Mouse (Mus musculus): Measurements from ENCODE around the gene Gm49354. TPM values are rescaled to one million over a fixed set of nuclear protein-coding genes. Genes with fewer than 3 reads are reported as not detected.
"Not testable (repeated sequence)": the region's sequence is repeated elsewhere in the genome, so short reads cannot be mapped to it uniquely, and the experiment has no call there.

The Gm49354 gene
- total RNA-seq (2021): not detected
- long read RNA-seq, experiment 1, partial matches to known transcripts: 0 of 2 reads
- long read RNA-seq, experiment 1, other reads (novel, unspliced or antisense): 2 of 2 reads
- long read RNA-seq, experiment 2, partial matches to known transcripts: 0 of 2 reads
- long read RNA-seq, experiment 2, other reads (novel, unspliced or antisense): 2 of 2 reads

- DNase-seq (ENCODE audit: low spot score in 2 of 2): no peak
Measured at GRCm38 (mm10) chr13:59782145-59782544, at the start of gene Gm49354. Gene Gm49354 (minus strand): TSS chr13:59782245.

DNA sequence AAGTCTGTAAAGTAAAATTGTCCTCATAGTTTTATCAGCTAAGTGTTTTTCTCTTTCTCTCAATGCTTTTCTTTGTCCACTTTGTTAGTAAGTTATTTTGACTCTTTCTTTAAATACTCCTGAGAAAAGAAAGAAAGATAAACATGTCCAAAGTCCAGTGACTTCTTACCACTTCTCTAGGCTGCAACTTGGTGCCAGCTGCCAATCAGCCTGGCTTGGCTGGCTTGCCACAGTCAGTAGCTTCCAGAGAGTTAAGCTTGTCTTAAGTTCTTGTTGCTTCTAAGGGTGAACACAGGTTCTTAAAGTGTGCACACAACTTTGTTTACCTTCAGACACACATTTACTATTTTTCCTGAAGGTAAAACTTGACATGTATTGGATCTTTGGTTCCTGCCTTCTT is 43.9 kb upstream of the Gm49354 start:
- no peak for DNase-seq (ENCODE audit: low spot score in 2 of 2)

DNA sequence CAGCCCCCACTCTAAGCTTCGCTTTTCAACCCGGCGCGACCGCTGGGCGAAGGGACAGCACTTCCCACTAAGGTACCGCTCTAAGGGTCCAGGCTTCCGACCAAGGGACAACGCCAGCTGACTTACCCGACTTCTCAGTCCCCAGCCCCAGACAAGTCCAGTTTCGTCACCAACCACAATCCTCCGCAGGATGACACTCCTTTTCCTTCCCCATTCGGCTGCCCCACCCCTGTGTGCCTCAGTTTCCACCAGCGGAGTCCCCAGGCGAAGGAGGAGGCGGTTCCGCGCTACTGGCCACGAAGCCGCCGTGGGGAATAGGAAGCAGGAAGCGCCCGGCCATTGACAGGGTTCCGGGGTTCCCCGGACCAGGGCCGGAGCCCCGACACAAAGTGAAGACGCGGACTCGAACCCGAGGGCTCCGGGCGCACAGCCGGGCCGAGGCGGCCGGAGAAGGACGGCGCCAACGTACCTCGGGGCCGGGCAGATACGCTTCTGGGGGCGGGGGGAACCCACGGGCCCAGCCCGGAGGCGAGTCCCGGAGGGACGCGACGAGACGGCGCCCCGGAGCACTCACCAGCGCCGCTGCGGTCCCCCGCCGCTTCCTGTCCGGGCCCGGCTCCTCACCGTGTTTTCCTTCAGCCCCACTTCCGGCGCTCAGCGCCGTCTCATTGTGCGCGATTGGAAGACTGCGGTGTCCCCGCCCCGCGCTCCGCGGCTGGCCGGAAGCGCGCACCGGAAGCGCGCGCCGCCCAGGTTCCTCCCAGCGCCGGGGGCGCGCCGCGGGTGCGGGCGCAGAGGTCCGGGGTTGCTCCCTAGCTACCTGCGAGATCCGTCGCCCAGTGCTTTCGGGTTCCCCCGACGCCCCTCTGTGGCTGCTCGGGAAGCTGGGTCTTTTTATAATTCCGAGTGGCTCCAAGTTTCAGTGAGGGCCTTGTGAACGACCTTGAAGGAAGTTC is 40.7 kb upstream of the Gm49354 start, which contains the start of gene Tut7:
TSS of gene Tut7 (minus strand) at position 641 of the 956 bp plus-strand sequence.
- DNase-seq (ENCODE audit: low spot score in 2 of 2): peak; percentile 89 to 94

DNA sequence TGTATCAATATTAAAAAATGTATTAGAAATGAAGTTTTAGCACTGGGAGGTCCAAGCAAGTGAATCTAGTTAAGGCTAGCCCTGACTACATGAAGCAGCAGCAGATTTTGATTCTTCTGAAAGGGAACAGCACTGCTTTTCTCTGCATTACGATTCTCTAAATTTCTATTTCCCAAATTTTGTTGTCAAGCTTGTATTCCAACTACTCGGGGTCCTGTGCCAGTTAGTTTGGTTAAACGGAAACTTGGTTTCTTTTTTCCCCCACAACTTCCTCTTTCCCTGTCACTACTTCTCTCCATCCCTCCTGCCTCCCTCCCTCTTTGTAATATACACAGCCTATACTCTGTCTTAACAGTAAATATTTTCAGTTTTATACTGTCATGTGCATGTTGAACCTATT is 38.8 kb upstream of the Gm49354 start:
- no peak for DNase-seq (ENCODE audit: low spot score in 2 of 2)

DNA sequence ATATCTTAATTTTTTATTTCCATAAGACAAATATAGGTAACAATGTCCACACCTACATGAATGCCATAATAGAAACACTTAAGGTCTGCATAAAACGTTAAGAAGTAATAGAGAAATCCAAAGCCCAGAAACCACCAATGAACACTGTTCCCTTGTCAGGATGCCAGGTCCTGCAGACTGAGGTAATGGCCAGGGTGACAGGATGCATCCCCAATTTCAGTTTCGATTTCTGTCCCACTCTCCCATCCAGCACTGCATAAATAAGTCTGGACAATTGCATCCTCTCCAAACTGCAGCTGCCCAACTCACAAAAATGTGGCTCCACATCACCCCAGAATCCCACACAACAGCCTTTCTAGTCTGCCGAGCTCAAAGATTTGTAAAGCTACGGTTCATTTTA is 38.1 kb upstream of the Gm49354 start:
- DNase-seq (ENCODE audit: low spot score in 2 of 2): no peak

GRCm38 (mm10) chr13:59817352-59817751 is 35.3 kb upstream of the Gm49354 start:
- no peak for DNase-seq (ENCODE audit: low spot score in 2 of 2)

- no peak for DNase-seq (ENCODE audit: low spot score in 2 of 2)
Measured at GRCm38 (mm10) chr13:59814109-59814591, 32.1 kb upstream of the Gm49354 start.

GRCm38 (mm10) chr13:59811581-59811980 is 29.5 kb upstream of the Gm49354 start:
- no peak for DNase-seq (ENCODE audit: low spot score in 2 of 2)

DNA sequence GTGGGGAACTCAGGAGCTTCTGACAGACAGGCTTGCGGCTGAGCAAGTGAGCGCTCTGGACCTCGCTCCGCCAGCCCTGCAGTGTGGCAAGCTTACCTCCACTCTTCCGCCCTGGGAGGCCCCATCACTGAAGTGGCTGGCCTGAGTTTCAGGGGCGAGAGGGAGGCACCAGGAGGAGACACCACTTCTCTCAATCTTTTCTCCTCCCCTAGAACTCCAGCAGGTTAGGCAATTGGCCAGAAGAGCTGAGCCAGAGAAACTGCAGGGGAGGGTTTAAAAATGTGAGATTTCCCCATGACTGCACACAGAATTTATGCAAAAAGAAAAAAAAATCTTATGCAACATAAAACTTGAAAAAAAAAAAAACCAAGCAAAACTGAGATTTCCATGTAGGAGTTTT is 19.0 kb upstream of the Gm49354 start:
- DNase-seq (ENCODE audit: low spot score in 2 of 2): no peak

- DNase-seq (ENCODE audit: low spot score in 2 of 2): no peak
Measured at GRCm38 (mm10) chr13:59800077-59800476, 18.0 kb upstream of the Gm49354 start.

GRCm38 (mm10) chr13:59798306-59798705 is 16.3 kb upstream of the Gm49354 start:
- no peak for DNase-seq (ENCODE audit: low spot score in 2 of 2)

- DNase-seq (ENCODE audit: low spot score in 2 of 2): no peak
Measured at GRCm38 (mm10) chr13:59796466-59796848, 14.4 kb upstream of the Gm49354 start.

GRCm38 (mm10) chr13:59795807-59796465 is 13.9 kb upstream of the Gm49354 start:
- DNase-seq (ENCODE audit: low spot score in 2 of 2): no peak

DNA sequence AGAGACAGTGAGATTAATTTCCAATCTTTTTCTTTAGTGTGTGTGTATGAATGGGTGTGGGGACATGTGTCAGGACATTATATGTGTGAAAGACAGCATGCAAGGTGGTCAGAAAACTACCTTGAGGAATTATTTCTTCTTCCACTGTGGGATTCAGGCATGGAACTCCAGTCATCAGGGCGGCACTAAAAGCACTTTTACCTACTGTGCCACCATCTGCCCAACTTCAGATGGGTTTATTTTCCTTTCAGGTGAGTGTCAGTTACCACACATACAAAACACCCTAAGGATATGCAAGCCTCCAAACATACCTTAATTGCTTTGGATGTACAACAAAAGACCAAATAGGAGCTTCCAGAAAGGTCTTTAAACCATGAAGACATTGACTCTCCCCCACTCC is 12.7 kb upstream of the Gm49354 start:
- no peak for DNase-seq (ENCODE audit: low spot score in 2 of 2)

DNA sequence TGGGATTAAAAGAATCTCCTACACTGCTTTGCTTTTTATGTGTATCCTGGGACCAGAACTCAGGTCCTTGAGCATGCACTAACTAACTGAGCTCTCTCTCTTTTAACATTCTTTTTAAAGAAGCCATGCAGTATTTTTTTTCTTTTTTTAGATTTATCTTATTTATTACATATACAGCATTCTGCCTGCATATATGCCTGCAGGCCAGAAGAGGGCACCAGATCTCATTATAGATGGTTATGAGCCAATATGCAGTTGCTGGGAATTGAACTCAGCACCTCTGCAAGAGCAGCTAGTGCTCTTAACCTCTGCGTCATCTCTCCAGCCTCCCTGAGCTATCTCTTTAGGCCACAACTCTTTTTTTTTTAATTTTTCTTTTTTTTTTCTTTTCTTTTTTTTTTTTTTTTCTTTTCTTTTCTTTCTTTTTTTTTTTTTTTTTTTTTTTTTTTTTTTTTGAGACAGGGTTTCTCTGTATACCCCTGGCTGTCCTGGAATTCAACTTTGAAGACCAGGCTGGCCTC is 2.2 kb downstream of the Gm49354 start:
- DNase-seq (ENCODE audit: low spot score in 2 of 2): not testable (repeated sequence)

GRCm38 (mm10) chr13:59779213-59779612 is 2.8 kb downstream of the Gm49354 start:
- DNase-seq (ENCODE audit: low spot score in 2 of 2): no peak

DNA sequence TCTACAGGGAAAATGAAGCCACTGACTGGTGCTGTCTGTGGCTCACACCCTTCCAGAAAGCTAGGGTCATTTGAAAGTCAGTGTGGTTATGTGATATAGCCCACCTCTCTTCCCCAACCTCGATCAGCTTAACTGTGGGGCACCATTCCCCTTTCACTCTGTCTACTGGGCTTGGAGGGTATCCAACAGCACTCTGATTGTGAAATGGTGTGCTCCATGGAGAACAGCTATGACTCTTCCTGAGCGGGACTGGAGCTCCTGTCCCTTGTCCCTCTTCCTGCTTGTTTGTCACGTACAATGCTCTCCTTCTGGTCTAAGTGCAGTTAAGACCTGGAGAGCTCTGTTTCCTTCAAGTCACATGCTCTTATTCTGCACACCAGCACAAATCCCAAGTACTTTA is 6.9 kb downstream of the Gm49354 start:
- no peak for DNase-seq (ENCODE audit: low spot score in 2 of 2)

- DNase-seq (ENCODE audit: low spot score in 2 of 2): peak; percentile 50 to 69
Measured at GRCm38 (mm10) chr13:59771257-59771656, 10.8 kb downstream of the Gm49354 start.

- peak in 1 of 2 experiments; percentile 33 for DNase-seq (ENCODE audit: low spot score in 2 of 2)
Measured at GRCm38 (mm10) chr13:59770847-59771246, 11.2 kb downstream of the Gm49354 start.

DNA sequence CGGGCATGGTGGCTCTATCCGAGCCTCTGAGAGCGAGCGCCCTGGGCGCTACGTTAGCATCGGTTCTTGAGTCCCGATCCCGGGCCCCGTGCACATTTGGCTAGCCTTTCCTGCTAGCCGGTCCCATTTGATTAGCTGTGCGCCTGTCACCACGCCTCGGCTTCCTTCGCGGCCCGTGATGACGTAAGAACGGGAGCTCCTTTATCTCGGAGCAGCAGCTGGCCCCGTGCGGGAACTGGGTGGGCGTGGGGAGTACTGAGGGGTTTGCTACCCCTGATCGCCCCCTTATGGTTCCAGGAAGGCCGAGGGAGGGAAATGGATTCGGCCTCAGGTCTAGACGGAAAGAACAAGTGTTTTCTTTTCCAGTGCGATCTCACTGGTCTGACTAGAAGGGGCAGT is 11.9 kb downstream of the Gm49354 start:
- peak; percentile 88 to 89 for DNase-seq (ENCODE audit: low spot score in 2 of 2)

All from layer of hippocampus, postnatal 14 days (tissue).